ENCODE assay signal across 16 mouse cellular contexts in the genomic region with DNA sequence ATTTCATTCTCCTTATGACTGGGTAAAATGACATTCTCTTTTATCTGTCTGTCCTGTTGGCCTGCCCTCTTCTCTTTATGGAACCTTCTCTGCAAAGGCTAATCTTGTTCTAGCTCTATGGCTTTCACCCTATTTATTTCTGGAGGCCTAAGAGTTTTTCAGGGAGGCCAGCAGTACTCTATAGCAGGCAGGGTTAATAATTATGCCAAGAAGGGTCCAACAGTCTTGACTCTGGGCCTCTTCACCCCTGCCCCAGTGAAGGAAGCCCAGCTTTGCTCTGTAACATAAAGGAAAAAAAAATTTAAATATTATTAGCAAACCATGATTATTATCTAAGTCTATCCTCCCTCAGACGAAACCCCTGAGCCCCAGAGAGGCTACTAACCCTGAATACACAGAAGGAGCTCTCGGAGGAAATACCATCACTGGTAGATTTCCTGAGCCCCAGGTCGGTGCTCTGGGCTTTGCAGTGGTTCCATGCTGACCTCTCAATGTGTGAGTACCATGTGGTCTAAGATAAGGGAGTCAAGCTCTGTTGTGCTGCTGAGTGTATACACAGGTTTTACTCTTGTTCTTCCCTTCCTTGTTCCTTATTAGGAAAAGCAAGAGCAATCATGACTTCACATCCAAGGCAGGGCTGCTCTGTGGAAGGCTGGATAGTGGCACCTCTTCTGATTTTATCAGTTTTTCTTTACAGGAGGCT. TPM values are rescaled to one million over a fixed set of nuclear protein-coding genes. Genes with fewer than 3 reads are reported as not detected.
DNase-seq lines count a peak whose midpoint lies in the region; ATAC-seq and TF ChIP-seq lines count a peak whose summit lies in the region.
"Had no signal": no experiment of that assay in that cellular context is flagged by ENCODE, and none has a peak within 500 bp of the region (broad histone marks: within the 10 kb centered on the region; RNA-seq: fewer than 3 reads in every experiment).

No protein-coding gene starts in this region.

- H3K9ac ChIP-seq in forebrain, embryonic 16.5 days (replicated peaks; ENCODE audit: low read depth, low read length) = no peak overlapping the region
- no peak overlapping the region for H3K9ac ChIP-seq in hindbrain, embryonic 11.5 days (ENCODE audit: low read depth, low read length)
- H3K9ac ChIP-seq in neural tube, embryonic 14.5 days (replicated peaks; ENCODE audit: low read depth, low read length) = 0 out of 2 replicates have a peak overlapping the region, but pooled peaks have one; percentile 28
- H3K9ac ChIP-seq: heart, embryonic 13.5 days; limb, embryonic 12.5 days had no signal

- H3K9me3 ChIP-seq in forebrain, embryonic 10.5 days = no peaks in the 10 kb centered on the region
- no peaks in the 10 kb centered on the region for H3K9me3 ChIP-seq in forebrain, embryonic 16.5 days (ENCODE audit: control insufficient read depth, low read length)
- no peaks in the 10 kb centered on the region for H3K9me3 ChIP-seq in hindbrain, embryonic 11.5 days (ENCODE audit: control insufficient read depth, low read length)
- no peaks in the 10 kb centered on the region for H3K9me3 ChIP-seq in neural tube, embryonic 14.5 days (ENCODE audit: control insufficient read depth, low read length)
- H3K9me3 ChIP-seq: heart, embryonic 13.5 days; limb, embryonic 12.5 days had no signal

- no peak for ATAC-seq in forebrain, embryonic 16.5 days
- ATAC-seq in hindbrain, embryonic 11.5 days (ENCODE audit: low FRiP score) = no peak
- ATAC-seq in megakaryocyte-erythroid progenitor cell, adult 5-6 weeks (replicated peaks; ENCODE audit: low FRiP score, low TSS enrichment, poor library complexity, severe bottlenecking) = peak; percentile 27; the same call in 1 of the 2 replicates
- ATAC-seq in neural tube, embryonic 14.5 days (ENCODE audit: low read depth) = no peak

- H3K4me2 ChIP-seq in forebrain, embryonic 16.5 days (ENCODE audit: low read length) = no peak overlapping the region
- H3K4me2 ChIP-seq in hindbrain, embryonic 11.5 days (replicated peaks; ENCODE audit: low read depth, low read length) = no peak overlapping the region
- peak overlapping the region; percentile 79; the same call in 1 of the 2 replicates for H3K4me2 ChIP-seq in neural tube, embryonic 14.5 days (ENCODE audit: low read depth, low read length)
- H3K4me2 ChIP-seq: heart, embryonic 13.5 days; limb, embryonic 12.5 days had no signal

- peaks cover 6% of the 10 kb centered on the region; the same call in 1 of the 2 replicates for H3K27me3 ChIP-seq in forebrain, embryonic 10.5 days (ENCODE audit: poor library complexity, severe bottlenecking)
- no peaks in the 10 kb centered on the region for H3K27me3 ChIP-seq in forebrain, embryonic 16.5 days (replicated peaks; ENCODE audit: control insufficient read depth, insufficient read depth, low read length)
- H3K27me3 ChIP-seq in hindbrain, embryonic 11.5 days (ENCODE audit: control insufficient read depth, insufficient read depth, low read length) = no peaks in the 10 kb centered on the region
- no peaks in the 10 kb centered on the region for H3K27me3 ChIP-seq in neural tube, embryonic 14.5 days (ENCODE audit: control insufficient read depth, insufficient read depth, low read length)
- H3K27me3 ChIP-seq: heart, embryonic 13.5 days; limb, embryonic 12.5 days had no signal

- H3K27ac ChIP-seq in forebrain, embryonic 10.5 days = peak overlapping the region; percentile 87
- no peak overlapping the region for H3K27ac ChIP-seq in forebrain, embryonic 16.5 days (ENCODE audit: low read length)
- H3K27ac ChIP-seq in hindbrain, embryonic 11.5 days (ENCODE audit: low read depth, low read length) = peak overlapping the region; percentile 74
- H3K27ac ChIP-seq in neural tube, embryonic 14.5 days (ENCODE audit: low read depth, low read length) = peak overlapping the region; percentile 90
- H3K27ac ChIP-seq in gastrocnemius, adult 2 months = no peak overlapping the region
- H3K27ac ChIP-seq: heart, embryonic 13.5 days; limb, embryonic 12.5 days had no signal

- no peak for TF ChIP-seq CTCF in gastrocnemius, adult 2 months (IDR thresholded peaks at IDR 0.05)

- intact Hi-C loops in gastrocnemius, adult 2 months (cut with DNase I) = no loop called here
- intact Hi-C loops in gastrocnemius, postnatal 14 days (cut with DNase I; ENCODE audit: low total_unique reads) = no loop called here

- H3K4me3 ChIP-seq in forebrain, embryonic 10.5 days = no peak overlapping the region
- no peak overlapping the region for H3K4me3 ChIP-seq in forebrain, embryonic 16.5 days (replicated peaks; ENCODE audit: low read length)
- H3K4me3 ChIP-seq in hindbrain, embryonic 11.5 days (ENCODE audit: low read depth, low read length) = no peak overlapping the region
- no peak overlapping the region for H3K4me3 ChIP-seq in neural tube, embryonic 14.5 days (ENCODE audit: low read depth, low read length)
- H3K4me3 ChIP-seq in gastrocnemius, adult 2 months = no peak overlapping the region
- H3K4me3 ChIP-seq: heart, embryonic 13.5 days; limb, embryonic 12.5 days; megakaryocyte, embryonic 14.5 days had no signal

- H3K36me3 ChIP-seq in forebrain, embryonic 10.5 days (replicated peaks) = no peaks in the 10 kb centered on the region
- H3K36me3 ChIP-seq in forebrain, embryonic 16.5 days (ENCODE audit: control insufficient read depth, insufficient read depth) = no peaks in the 10 kb centered on the region
- H3K36me3 ChIP-seq in hindbrain, embryonic 11.5 days (ENCODE audit: control insufficient read depth, insufficient read depth, low read length) = no peaks in the 10 kb centered on the region
- no peaks in the 10 kb centered on the region for H3K36me3 ChIP-seq in neural tube, embryonic 14.5 days (ENCODE audit: control insufficient read depth, insufficient read depth, low read length)
- H3K36me3 ChIP-seq: heart, embryonic 13.5 days; limb, embryonic 12.5 days had no signal

- WGBS in forebrain, embryonic 10.5 days = 73% methylated on average over 3 of the region's 3 CpGs
- 73% methylated on average over 3 of the region's 3 CpGs for WGBS in forebrain, embryonic 16.5 days
- 60% methylated on average over 3 of the region's 3 CpGs for WGBS in hindbrain, embryonic 11.5 days
- 67% methylated on average over 3 of the region's 3 CpGs for WGBS in neural tube, embryonic 14.5 days

- H3K4me1 ChIP-seq in forebrain, embryonic 10.5 days = peaks cover 47% of the 10 kb centered on the region
- H3K4me1 ChIP-seq in forebrain, embryonic 16.5 days (replicated peaks; ENCODE audit: control insufficient read depth, insufficient read depth, low read length) = peaks cover 25% of the 10 kb centered on the region
- H3K4me1 ChIP-seq in hindbrain, embryonic 11.5 days (replicated peaks; ENCODE audit: control insufficient read depth, insufficient read depth, low read length) = peaks cover 2% of the 10 kb centered on the region; the same call in 1 of the 2 replicates
- H3K4me1 ChIP-seq in neural tube, embryonic 14.5 days (ENCODE audit: control insufficient read depth, insufficient read depth, low read length) = peaks cover 23% of the 10 kb centered on the region

- no peak for DNase-seq in forebrain, embryonic 10.5 days (ENCODE audit: extremely low spot score, low spot score)
- DNase-seq in hindbrain, embryonic 11.5 days (ENCODE audit: low spot score) = no peak
- DNase-seq in gastrocnemius, adult 2 months = no peak
- no peak for DNase-seq in gastrocnemius, postnatal 14 days
- DNase-seq in adrenal gland, postnatal 25 days = no peak
- DNase-seq: adrenal gland, postnatal 14 days; cerebellum, postnatal 25 days; kidney, postnatal 14 days; layer of hippocampus, postnatal 36 days; lung, adult 18-20 months had no signal

RNA-seq across cellular contexts. Expression of gene Akap6, which starts 1.6 kb away (rescaled TPM):
- polyA plus RNA-seq in forebrain, embryonic 10.5 days (2016; fragmentation: Nextera tagmentation; extraction: Ambion mirVana) = 2.1 and 3.0 TPM in 2 replicates
- polyA plus RNA-seq in forebrain, embryonic 16.5 days (2015; fragmentation: Nextera tagmentation; extraction: Ambion mirVana) = 19.0 and 22.6 TPM in 2 replicates
- polyA plus RNA-seq in hindbrain, embryonic 11.5 days (2014; fragmentation: Nextera tagmentation; extraction: Ambion mirVana) = 25.5 and 35.7 TPM in 2 replicates
- total RNA-seq in megakaryocyte-erythroid progenitor cell, adult 5-6 weeks (2014; fragmentation: Nextera tagmentation) = 0.13 TPM in 1 of 2 replicates, not detected in the other
- 0.15 and 0.52 TPM in 2 replicates for total RNA-seq in megakaryocyte-erythroid progenitor cell, adult 5-6 weeks (2017)
- 40.4 and 44.0 TPM in 2 replicates for polyA plus RNA-seq in neural tube, embryonic 14.5 days (2014; fragmentation: Nextera tagmentation; extraction: Ambion mirVana)
- total RNA-seq in gastrocnemius, adult 2 months (2021) = 10 to 100 TPM; 25.6 to 37.0 TPM
- 10 to 100 TPM; 40.3 to 48.2 TPM for total RNA-seq in gastrocnemius, postnatal 14 days (2021)
- total RNA-seq in adrenal gland, postnatal 25 days (2021) = 1.4 and 3.0 TPM in 2 replicates

Comparison
In these comparisons a context has a peak if more than half of its experiments do, and no peak if none do; other contexts are left out.
1. H3K27ac ChIP-seq: peak in forebrain, embryonic 10.5 days (single experiment), hindbrain, embryonic 11.5 days (single experiment) and neural tube, embryonic 14.5 days (single experiment); none in forebrain, embryonic 16.5 days (single experiment) and gastrocnemius, adult 2 months (single experiment).